Mouse (Mus musculus) cerebellum, adult 2 months (tissue): Measurements from ENCODE around the gene Phldb1.

ENCODE experiments used
- CTCF ChIP-seq: fragments of 200-500 bp; IDR thresholded peaks from 2 replicates; pipeline ENCODE4 v1.5.1; 2011; ENCODE audit warnings: low read depth, mild to moderate bottlenecking, control low read depth, low read length, moderate library complexity, borderline replicate concordance; ENCODE audit not compliant: insufficient read depth
- POLR2A ChIP-seq: fragments of 200-500 bp; IDR thresholded peaks from 2 replicates; pipeline ENCODE4 v1.6.1; 2011; ENCODE audit warnings: low read length, control low read depth, borderline replicate concordance; ENCODE audit not compliant: insufficient read depth

- TF ChIP-seq CTCF = no peak
- TF ChIP-seq POLR2A = 0 out of 2 replicates have a peak, but pooled peaks have one; percentile 29
Observed at GRCm38 (mm10) chr9:44720358-44721153, 14.4 kb downstream of the Phldb1 start.
